Mouse (Mus musculus): ENCODE data around the gene Slc10a1. TPM values are rescaled to one million over a fixed set of nuclear protein-coding genes. Genes with fewer than 3 reads are reported as not detected.
A peak's percentile ranks its signal among the peaks of the same experiment; 100 is the strongest.
"Not testable (repeated sequence)": the region's sequence is repeated elsewhere in the genome, so short reads cannot be mapped to it uniquely, and the experiment has no call there.

Slc10a1 gene
- polyA plus RNA-seq, 1 experiment from 2014 or later: 0.87 TPM

GRCm38 (mm10) chr12:80956039-80956438, 12.5 kb downstream of the Slc10a1 start:
- H3K4me2 ChIP-seq: no peak overlapping the region
- ATAC-seq (replicated peaks; ENCODE audit: insufficient number of reproducible peaks, low FRiP score, low TSS enrichment): no peak
- H3K27me3 ChIP-seq (ENCODE audit: control insufficient read depth, insufficient read depth, low read length): no peaks in the 10 kb centered on the region
- peaks cover 51% of the 10 kb centered on the region for H3K36me3 ChIP-seq (ENCODE audit: control insufficient read depth, insufficient read depth, low read length)
- H3K27ac ChIP-seq (ENCODE audit: low read depth, low read length): no peak overlapping the region
- H3K4me1 ChIP-seq (ENCODE audit: control insufficient read depth, insufficient read depth, low read length): no peaks in the 10 kb centered on the region
- no peak overlapping the region for H3K4me3 ChIP-seq (ENCODE audit: low read depth, low read length)
- no peaks in the 10 kb centered on the region for H3K9me3 ChIP-seq (replicated peaks; ENCODE audit: control insufficient read depth, low read length)
- 86% methylated on average over 3 of the region's 3 CpGs for WGBS (ENCODE audit: insufficient replicate concordance)
- H3K9ac ChIP-seq (ENCODE audit: low read depth, low read length): no peak overlapping the region

GRCm38 (mm10) chr12:80952526-80952925, 16.0 kb downstream of the Slc10a1 start:
- Histone ChIP-seq H3K9me3 (replicated peaks; ENCODE audit: control insufficient read depth, low read length) (no peaks in the 10 kb centered on the region), H3K36me3 (ENCODE audit: control insufficient read depth, insufficient read depth, low read length) (peaks cover 53% of the 10 kb centered on the region), H3K4me2 (no peak overlapping the region), H3K4me1 (ENCODE audit: control insufficient read depth, insufficient read depth, low read length) (no peaks in the 10 kb centered on the region), H3K4me3 (ENCODE audit: low read depth, low read length) (no peak overlapping the region), H3K9ac (ENCODE audit: low read depth, low read length) (no peak overlapping the region), H3K27me3 (ENCODE audit: control insufficient read depth, insufficient read depth, low read length) (no peaks in the 10 kb centered on the region), H3K27ac (ENCODE audit: low read depth, low read length) (no peak overlapping the region)
- no peak for ATAC-seq (replicated peaks; ENCODE audit: insufficient number of reproducible peaks, low FRiP score, low TSS enrichment)
- WGBS (ENCODE audit: insufficient replicate concordance): 94% methylated on average over 1 of the region's 1 CpGs

GRCm38 (mm10) chr12:80951640-80952219, 16.8 kb downstream of the Slc10a1 start:
- peaks cover 60% of the 10 kb centered on the region for H3K36me3 ChIP-seq (ENCODE audit: control insufficient read depth, insufficient read depth, low read length)
- no peaks in the 10 kb centered on the region for H3K9me3 ChIP-seq (replicated peaks; ENCODE audit: control insufficient read depth, low read length)
- no peak overlapping the region for H3K9ac ChIP-seq (ENCODE audit: low read depth, low read length)
- H3K27me3 ChIP-seq (ENCODE audit: control insufficient read depth, insufficient read depth, low read length): no peaks in the 10 kb centered on the region
- peaks cover 3% of the 10 kb centered on the region; the same call in 1 of the 2 replicates for H3K4me1 ChIP-seq (ENCODE audit: control insufficient read depth, insufficient read depth, low read length)
- 85% methylated on average over 3 of the region's 3 CpGs for WGBS (ENCODE audit: insufficient replicate concordance)
- H3K27ac ChIP-seq (ENCODE audit: low read depth, low read length): no peak overlapping the region
- H3K4me3 ChIP-seq (ENCODE audit: low read depth, low read length): no peak overlapping the region
- ATAC-seq (replicated peaks; ENCODE audit: insufficient number of reproducible peaks, low FRiP score, low TSS enrichment): no peak
- H3K4me2 ChIP-seq: no peak overlapping the region

GRCm38 (mm10) chr12:80949603-80950002, 18.9 kb downstream of the Slc10a1 start:
- H3K27ac ChIP-seq (ENCODE audit: low read depth, low read length); H3K27me3 ChIP-seq (ENCODE audit: control insufficient read depth, insufficient read depth, low read length); H3K4me2 ChIP-seq; H3K4me1 ChIP-seq (ENCODE audit: control insufficient read depth, insufficient read depth, low read length); ATAC-seq (replicated peaks; ENCODE audit: insufficient number of reproducible peaks, low FRiP score, low TSS enrichment); H3K9ac ChIP-seq (ENCODE audit: low read depth, low read length); H3K4me3 ChIP-seq (ENCODE audit: low read depth, low read length); H3K9me3 ChIP-seq (replicated peaks; ENCODE audit: control insufficient read depth, low read length): not testable (repeated sequence)
- 95% methylated on average over 15 of the region's 16 CpGs for WGBS (ENCODE audit: insufficient replicate concordance)
- H3K36me3 ChIP-seq (ENCODE audit: control insufficient read depth, insufficient read depth, low read length): peaks cover 46% of the 10 kb centered on the region

GRCm38 (mm10) chr12:80948202-80948601, 20.3 kb downstream of the Slc10a1 start:
- Histone ChIP-seq H3K27me3 (ENCODE audit: control insufficient read depth, insufficient read depth, low read length) (no peaks in the 10 kb centered on the region), H3K4me1 (ENCODE audit: control insufficient read depth, insufficient read depth, low read length) (peaks cover 7% of the 10 kb centered on the region; the same call in 1 of the 2 replicates), H3K9me3 (replicated peaks; ENCODE audit: control insufficient read depth, low read length) (no peaks in the 10 kb centered on the region), H3K9ac (ENCODE audit: low read depth, low read length) (no peak overlapping the region), H3K4me2 (no peak overlapping the region), H3K27ac (ENCODE audit: low read depth, low read length) (no peak overlapping the region), H3K36me3 (ENCODE audit: control insufficient read depth, insufficient read depth, low read length) (peaks cover 37% of the 10 kb centered on the region), H3K4me3 (ENCODE audit: low read depth, low read length) (no peak overlapping the region)
- ATAC-seq (replicated peaks; ENCODE audit: insufficient number of reproducible peaks, low FRiP score, low TSS enrichment): no peak
- WGBS (ENCODE audit: insufficient replicate concordance): 91% methylated on average over 18 of the region's 18 CpGs

GRCm38 (mm10) chr12:80945996-80946355, 22.5 kb downstream of the Slc10a1 start:
- H3K36me3 ChIP-seq (ENCODE audit: control insufficient read depth, insufficient read depth, low read length): peaks cover 24% of the 10 kb centered on the region

GRCm38 (mm10) chr12:80945334-80945995, 23.0 kb downstream of the Slc10a1 start, which contains the start of gene Srsf5:
Gene Srsf5, plus strand, starts transcription at chr12:80945504.
- Histone ChIP-seq H3K9ac (ENCODE audit: low read depth, low read length) (peak within 1 kb of the TSS; percentile 100), H3K4me3 (ENCODE audit: low read depth, low read length) (peak within 1 kb of the TSS; percentile 99), H3K4me2 (peak within 1 kb of the TSS; percentile 71), H3K36me3 (ENCODE audit: control insufficient read depth, insufficient read depth, low read length) (peaks cover 19% of the 10 kb centered on the region), H3K9me3 (replicated peaks; ENCODE audit: control insufficient read depth, low read length) (no peaks in the 10 kb centered on the region), H3K27ac (ENCODE audit: low read depth, low read length) (peak within 1 kb of the TSS; percentile 98), H3K4me1 (ENCODE audit: control insufficient read depth, insufficient read depth, low read length) (peaks cover 7% of the 10 kb centered on the region; the same call in 1 of the 2 replicates), H3K27me3 (ENCODE audit: control insufficient read depth, insufficient read depth, low read length) (no peaks in the 10 kb centered on the region)
- ATAC-seq (replicated peaks; ENCODE audit: insufficient number of reproducible peaks, low FRiP score, low TSS enrichment): peak; percentile 89
- under 1% methylated on average over 51 of the region's 57 CpGs for WGBS (ENCODE audit: insufficient replicate concordance)

More at GRCm38 (mm10) chr12:80945996-80946355, 22.5 kb downstream of the Slc10a1 start:
- Histone ChIP-seq H3K9me3 (replicated peaks; ENCODE audit: control insufficient read depth, low read length) (no peaks in the 10 kb centered on the region), H3K27me3 (ENCODE audit: control insufficient read depth, insufficient read depth, low read length) (no peaks in the 10 kb centered on the region), H3K4me3 (ENCODE audit: low read depth, low read length) (peak overlapping the region; percentile 99), H3K4me1 (ENCODE audit: control insufficient read depth, insufficient read depth, low read length) (peaks cover 7% of the 10 kb centered on the region; the same call in 1 of the 2 replicates), H3K4me2 (peak overlapping the region; percentile 71), H3K27ac (ENCODE audit: low read depth, low read length) (peak overlapping the region; percentile 98), H3K9ac (ENCODE audit: low read depth, low read length) (peak overlapping the region; percentile 100)
- peak; percentile 94 for ATAC-seq (replicated peaks; ENCODE audit: insufficient number of reproducible peaks, low FRiP score, low TSS enrichment)
- whole genome bisulfite sequencing (ENCODE audit: insufficient replicate concordance): under 1% methylated on average over 47 of the region's 47 CpGs

- H3K4me3 ChIP-seq (ENCODE audit: low read depth, low read length): peak overlapping the region; percentile 99
- peak overlapping the region; percentile 100; the same call in 1 of the 2 replicates for H3K9ac ChIP-seq (ENCODE audit: low read depth, low read length)
- H3K9me3 ChIP-seq (replicated peaks; ENCODE audit: control insufficient read depth, low read length); H3K4me1 ChIP-seq (ENCODE audit: control insufficient read depth, insufficient read depth, low read length); H3K27me3 ChIP-seq (ENCODE audit: control insufficient read depth, insufficient read depth, low read length): not testable (repeated sequence)
- H3K27ac ChIP-seq (ENCODE audit: low read depth, low read length): peak overlapping the region; percentile 98
- H3K36me3 ChIP-seq (ENCODE audit: control insufficient read depth, insufficient read depth, low read length): peaks cover 19% of the 10 kb centered on the region
- peak overlapping the region; percentile 59 for H3K4me2 ChIP-seq
- WGBS (ENCODE audit: insufficient replicate concordance): under 1% methylated on average over 9 of the region's 9 CpGs
- peak; percentile 8; the same call in 1 of the 2 replicates for ATAC-seq (replicated peaks; ENCODE audit: insufficient number of reproducible peaks, low FRiP score, low TSS enrichment)
Observed at GRCm38 (mm10) chr12:80944963-80945333, 23.6 kb downstream of the Slc10a1 start.

Measured in heart, embryonic 11.5 days (tissue).